Mouse (Mus musculus) layer of hippocampus, adult 2 months (tissue): ENCODE measurements around the gene Gm47959. TPM values are rescaled to one million over a fixed set of nuclear protein-coding genes. Genes with fewer than 3 reads are reported as not detected.

Source experiments
- DNase-seq, 2 experiments: peaks; one replicate each; pipeline ENCODE4 v3.0.0; 2022; ENCODE audit warnings: low spot score in 2 of 2
- H3K27ac ChIP-seq: fragments of 200-600 bp; 2 replicates; pipeline ENCODE4 v1.8.1; 2022
- H3K4me3 ChIP-seq: fragments of 200-600 bp; 2 replicates; pipeline ENCODE4 v1.8.1; 2022; ENCODE audit warnings: mild to moderate bottlenecking
- CTCF ChIP-seq: fragments of 200-600 bp; conservative IDR thresholded peaks from 2 replicates; pipeline ENCODE4 v1.8.1; 2022; ENCODE audit warnings: antibody characterized with exemption, mild to moderate bottlenecking, moderate library complexity
- total RNA-seq, 2 experiments: library from RNA; stranded (reverse); gene quantifications; 2 replicates each; pipeline ENCODE4 v1.2.3; 2021

Gene Gm47959
- total RNA-seq, 2 experiments from 2014 or later = not detected

DNA sequence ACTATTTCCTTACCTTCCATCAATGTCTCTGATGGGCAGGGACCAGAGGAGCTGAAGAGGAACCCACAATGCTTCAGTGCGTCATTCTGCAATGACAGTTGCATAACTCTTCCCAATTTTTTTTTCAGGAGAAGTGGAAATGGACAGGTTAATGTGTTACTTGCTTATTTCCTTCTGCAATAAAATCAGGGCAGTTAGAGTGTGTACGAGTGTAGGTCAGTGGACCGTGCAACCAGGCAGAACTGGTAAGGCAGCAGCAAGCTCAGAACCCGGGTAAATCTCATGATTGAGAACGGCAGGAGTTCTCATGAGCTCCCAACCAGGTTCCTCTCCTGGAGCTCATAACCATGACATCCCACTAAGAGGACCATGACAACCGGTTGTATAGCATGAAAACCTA, 8.3 kb upstream of the Gm47959 start:
- no peak for DNase-seq
- H3K4me3 ChIP-seq = no peak overlapping the region
- no peak overlapping the region for H3K27ac ChIP-seq
- no peak for TF ChIP-seq CTCF

DNA sequence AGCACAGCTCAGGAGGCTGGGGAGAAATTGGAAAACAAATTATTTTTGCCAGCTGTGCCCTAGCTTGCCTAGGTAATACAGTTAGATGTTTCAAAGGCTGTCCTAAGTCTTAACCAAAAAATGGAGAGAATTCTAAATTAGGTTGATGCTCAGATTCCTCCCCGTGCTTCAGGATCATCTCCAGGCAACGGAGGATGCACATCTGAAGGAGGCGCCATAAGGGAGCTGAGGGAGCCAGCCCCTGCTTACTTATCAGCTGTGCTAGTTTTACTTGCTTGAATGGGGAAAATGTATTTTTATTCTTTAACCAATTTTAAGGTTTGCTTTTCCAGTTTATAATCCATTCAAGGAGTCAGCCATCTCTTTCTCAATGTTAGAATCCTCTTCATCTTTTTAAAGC, 6.4 kb upstream of the Gm47959 start:
- Histone ChIP-seq H3K27ac (no peak overlapping the region), H3K4me3 (no peak overlapping the region)
- no peak for TF ChIP-seq CTCF
- no peak for DNase-seq

DNA sequence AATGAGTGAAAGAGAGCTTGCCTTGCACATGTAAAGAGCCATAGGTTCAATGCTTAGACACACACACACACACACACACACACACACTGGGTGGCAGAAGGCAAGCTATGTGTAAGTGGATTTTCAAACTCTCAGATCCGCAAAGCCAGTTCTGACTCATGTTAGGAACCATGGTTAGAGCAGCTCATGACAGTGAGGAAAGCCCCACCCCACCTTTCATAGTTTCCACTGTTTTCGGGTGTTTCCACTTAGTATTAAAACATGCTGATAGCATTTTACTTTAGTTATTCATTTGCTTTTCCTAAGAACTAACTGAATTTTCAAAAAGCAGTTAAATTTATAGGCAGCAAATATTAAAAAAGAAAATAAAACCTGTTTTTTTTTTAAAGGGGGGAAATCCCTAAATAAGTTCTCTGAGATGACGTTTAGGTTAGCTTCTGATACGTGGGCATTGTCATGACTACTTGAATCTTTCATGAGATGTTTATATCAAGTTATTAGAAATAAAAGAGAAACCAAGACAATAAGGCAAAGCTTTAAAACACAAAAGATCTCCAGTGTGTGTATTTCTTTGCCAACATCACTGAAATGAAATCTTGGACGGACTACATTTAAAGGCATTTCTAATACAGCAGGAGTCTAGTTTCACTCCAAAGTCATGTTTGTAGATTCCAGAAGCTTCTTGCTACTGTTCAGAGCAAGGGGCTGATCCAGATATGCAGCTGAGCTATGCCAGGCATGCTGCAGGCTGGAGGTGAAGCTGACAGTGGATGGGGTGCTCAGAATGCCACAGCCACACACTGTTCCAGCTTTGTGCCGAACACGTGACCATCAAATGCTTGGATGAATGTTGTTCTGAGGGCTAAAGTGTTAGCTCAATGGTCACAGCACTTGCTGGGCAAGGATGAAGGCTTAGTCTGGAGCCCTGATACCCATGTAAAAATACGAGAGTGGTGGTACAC, 6.2 kb downstream of the Gm47959 start:
- Histone ChIP-seq H3K27ac (no peak overlapping the region), H3K4me3 (no peak overlapping the region)
- no peak for TF ChIP-seq CTCF
- DNase-seq = no peak

DNA sequence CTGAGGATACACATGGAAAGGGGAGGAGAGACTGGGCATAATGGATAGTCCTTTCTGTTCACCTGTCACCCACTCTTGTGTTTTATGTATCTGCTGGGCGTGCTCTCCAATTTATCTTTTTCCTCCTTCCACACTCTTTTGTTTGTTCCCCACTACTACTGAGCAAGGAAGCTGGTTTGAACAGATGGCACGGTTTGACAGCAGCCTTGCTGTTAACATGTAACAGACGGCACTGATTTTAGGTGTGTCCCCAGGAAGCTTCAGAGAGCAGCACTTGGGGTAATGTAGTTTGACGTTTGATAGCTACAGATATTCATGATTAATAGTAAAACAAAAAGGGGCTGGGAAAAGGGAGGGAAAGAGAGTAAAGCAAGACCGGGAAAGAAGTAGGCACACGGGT, 7.1 kb downstream of the Gm47959 start:
- no peak overlapping the region for H3K4me3 ChIP-seq
- peak in 1 of 2 experiments; percentile 15 for DNase-seq
- no peak overlapping the region for H3K27ac ChIP-seq
- TF ChIP-seq CTCF = no peak

DNA sequence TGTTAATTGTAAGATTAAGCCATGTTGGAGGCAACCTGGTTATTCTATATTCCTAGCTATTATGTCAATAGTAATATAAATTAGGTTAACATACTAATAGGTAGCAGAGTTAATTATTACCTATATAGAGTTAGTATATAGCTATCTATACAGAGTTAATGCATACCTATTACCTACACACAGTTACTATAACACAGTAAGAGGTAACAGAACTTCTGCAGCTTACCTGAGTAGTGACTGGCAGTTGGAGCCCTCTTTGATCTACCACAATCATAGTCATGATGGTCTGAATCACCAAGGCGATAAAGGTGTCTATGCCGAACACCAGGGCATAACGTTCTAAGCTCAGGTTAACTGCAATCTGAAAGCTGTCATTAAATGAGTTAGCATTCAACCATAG, 14.1 kb downstream of the Gm47959 start:
- Histone ChIP-seq H3K4me3 (no peak overlapping the region), H3K27ac (no peak overlapping the region)
- TF ChIP-seq CTCF = no peak
- DNase-seq = no peak

DNA sequence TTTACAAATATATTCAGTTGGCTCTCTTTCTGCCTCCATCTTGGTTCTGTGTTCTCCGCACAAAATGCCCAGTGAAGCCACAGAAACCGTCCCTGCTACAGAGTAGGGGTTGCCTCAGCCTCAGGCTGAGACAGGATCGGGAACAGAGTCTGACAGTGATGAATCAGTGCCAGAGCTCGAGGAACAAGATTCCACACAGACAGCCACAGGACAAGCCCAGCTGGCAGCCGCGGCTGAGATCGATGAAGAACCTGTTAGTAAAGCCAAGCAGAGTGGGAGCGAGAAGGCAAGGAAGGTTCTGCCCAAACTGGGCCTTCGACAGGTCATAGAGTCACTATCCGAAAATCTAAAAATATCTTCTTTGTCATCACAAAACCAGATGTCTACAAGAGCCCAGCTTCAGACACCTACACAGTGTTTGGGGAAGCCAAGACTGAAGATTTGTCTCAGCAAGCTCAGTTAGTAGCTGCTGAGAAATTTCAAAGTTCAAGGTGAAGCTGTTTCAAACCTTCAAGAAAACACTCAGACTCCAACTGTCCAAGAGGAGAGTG, 15.1 kb downstream of the Gm47959 start:
- no peak for TF ChIP-seq CTCF
- H3K27ac ChIP-seq = no peak overlapping the region
- H3K4me3 ChIP-seq = no peak overlapping the region
- no peak for DNase-seq

DNA sequence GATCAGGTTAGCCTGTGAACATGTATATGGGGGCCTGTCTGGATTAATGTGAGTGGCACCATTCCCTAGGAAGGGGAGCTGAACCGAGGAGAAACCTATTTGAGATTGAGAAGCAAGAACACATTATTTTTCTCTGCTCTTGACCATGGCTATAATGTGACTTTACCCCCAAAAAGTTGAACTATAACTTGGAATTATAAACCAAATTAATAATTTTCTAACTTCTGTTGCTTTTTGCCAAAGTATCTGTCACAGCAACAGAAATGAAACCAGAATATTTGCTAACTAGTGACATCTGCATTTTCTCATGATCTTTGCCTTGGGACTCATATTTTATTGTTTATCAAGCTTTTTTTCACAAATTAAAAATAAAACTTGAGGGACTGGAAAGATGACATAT, 16.2 kb downstream of the Gm47959 start:
- TF ChIP-seq CTCF = no peak
- Histone ChIP-seq H3K4me3 (no peak overlapping the region), H3K27ac (no peak overlapping the region)
- no peak for DNase-seq

DNA sequence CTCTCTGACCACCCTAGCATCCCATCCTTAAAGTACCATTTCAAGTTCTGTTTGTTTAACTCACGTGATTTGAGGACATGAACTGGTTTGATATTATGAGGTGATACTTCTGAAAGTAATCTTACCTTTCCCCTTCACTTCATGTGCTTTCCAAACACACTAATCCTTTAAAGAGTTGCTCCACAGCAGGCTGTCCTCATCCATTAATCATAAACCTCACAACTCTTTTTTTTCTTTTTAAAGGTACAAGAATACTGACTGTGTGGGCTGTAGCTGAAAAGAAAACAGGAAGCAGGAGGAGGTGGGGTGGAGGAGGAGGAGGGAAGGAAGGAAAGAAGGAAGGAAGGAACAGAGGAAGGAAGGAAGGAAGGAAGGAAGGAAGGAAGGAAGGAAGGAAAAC, 31.6 kb downstream of the Gm47959 start:
- no peak for DNase-seq
- TF ChIP-seq CTCF = no peak
- Histone ChIP-seq H3K27ac (no peak overlapping the region), H3K4me3 (no peak overlapping the region)

DNA sequence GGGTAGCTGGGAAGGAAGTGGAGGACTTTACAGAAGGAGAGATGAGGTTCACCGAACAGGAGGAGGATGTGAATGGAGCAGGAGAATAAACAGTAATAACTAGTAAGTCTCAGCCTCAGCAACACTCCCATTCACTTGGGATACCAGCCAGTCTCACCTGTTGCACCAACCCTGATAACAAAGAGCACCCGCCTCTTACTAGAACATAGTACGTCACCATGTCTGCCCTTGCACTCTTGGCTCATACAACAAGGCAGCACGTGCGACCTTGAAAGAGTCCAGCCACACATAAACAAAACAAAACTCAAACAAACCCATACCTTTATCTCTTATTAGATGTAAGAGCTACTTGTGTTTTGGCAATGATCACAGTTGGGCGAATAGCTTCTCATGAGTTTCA, 32.2 kb downstream of the Gm47959 start:
- Histone ChIP-seq H3K27ac (no peak overlapping the region), H3K4me3 (no peak overlapping the region)
- DNase-seq = no peak
- no peak for TF ChIP-seq CTCF

DNA sequence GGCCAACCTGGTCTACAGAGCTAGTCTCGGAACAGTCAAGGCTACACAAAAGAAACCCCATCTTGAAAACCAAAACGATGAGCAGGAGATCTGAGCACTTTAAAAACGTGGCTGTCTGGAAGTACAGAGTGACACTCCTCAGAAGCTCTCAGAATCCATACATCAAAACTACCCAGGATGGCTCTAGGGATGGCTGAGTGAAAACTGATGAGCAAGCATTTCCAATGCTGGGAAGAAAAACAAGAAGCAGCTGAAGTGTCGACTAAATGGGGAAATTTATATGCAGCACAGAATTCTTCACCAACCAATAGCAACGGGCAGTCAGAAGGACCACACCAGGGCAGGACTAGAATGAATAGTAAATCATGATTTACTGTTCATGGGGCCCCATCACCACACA, 34.2 kb downstream of the Gm47959 start:
- no peak for DNase-seq
- TF ChIP-seq CTCF = no peak
- no peak overlapping the region for H3K4me3 ChIP-seq
- no peak overlapping the region for H3K27ac ChIP-seq

DNA sequence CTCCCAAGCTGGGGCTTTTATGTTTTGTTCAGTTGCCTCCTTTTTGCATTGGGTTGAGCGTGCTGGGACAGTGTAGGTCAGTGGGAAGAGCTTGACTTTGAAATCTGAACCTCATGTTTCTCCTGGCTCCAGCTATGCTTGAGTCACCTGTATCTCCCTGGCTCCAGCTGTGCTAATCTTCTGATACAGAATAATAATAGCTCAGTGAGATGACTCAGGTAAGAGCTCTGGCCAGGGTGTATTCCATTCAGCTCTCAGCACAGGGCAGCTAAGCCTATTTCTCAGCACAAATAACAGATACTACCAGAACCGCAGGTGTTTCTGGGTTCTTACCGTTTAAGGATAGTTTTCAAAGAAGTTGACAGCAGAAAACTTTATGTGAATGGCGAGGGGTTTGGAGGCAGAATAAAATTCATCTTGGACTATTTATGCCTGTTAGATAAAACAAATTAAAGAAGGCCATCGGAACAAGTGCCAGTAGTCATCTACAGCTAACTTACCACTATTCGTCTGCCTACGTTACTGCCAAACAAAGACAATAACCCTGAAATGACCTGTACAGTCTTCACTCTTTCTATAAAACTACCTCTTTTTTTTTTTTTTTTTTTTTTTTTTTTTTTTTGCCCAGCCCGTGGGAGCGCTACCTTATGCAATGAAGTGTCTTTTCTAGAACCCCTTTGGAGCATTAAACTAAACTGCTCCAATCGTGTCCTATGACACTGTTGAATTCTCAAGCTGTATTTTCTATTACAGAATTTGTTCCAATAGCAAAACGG, 36.7 kb downstream of the Gm47959 start:
- no peak for TF ChIP-seq CTCF
- no peak for DNase-seq
- H3K27ac ChIP-seq = peak overlapping the region; percentile 86
- H3K4me3 ChIP-seq = peak overlapping the region; percentile 48

DNA sequence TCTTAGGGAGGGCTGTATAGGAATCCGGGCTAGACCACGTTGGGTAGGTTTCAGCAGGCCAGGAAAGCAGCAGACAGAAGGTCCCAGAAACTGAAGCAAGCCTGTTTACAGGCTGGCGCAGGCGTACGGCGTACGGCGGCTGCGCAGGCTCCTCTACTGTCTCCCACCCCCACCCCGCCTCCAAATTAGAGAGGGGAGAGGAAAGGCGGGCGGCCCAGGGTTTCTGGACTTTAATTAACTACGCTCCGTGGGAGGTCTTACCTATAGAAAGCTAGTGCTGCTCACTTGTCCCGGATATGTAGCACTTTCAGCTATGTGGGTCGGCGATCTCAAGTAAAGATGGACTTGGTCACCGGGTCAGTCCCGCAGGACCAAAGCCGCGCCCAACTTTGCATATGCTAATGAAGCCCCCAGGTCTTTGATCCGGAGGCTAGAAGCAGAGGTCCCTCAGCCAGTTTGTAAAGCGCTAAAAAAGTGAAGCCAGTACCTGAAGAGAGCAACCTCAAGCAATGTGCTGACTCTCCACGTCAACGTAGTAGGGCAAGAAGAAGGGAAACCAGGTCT, 37.8 kb downstream of the Gm47959 start, which contains the start of gene Slc19a3:
Gene Slc19a3, minus strand, starts transcription at position 340 of the 564 bp plus-strand sequence.
- TF ChIP-seq CTCF = no peak
- Histone ChIP-seq H3K4me3 (peak within 1 kb of the TSS; percentile 48), H3K27ac (peak within 1 kb of the TSS; percentile 86)
- DNase-seq = peak; percentile 29 to 36

DNA sequence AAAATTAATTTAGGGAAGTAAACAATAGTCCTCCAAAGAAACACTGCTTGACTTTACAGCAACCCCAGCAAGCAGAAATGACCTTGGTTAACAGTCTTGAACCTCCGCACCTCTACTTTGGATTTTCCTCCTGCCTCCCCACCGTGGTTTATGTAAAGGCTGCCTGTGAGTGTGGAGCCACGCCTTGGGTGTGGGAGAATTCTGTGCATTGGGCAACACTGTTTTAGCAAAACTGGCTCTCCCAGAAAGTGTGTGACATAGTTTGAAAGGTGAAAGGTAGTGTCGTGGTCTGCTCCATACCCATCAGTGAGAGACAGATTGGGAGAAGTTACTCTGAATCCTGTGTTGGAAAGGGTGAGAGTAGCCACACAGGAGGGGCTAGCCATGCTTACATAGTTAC, 38.7 kb downstream of the Gm47959 start:
- H3K4me3 ChIP-seq = no peak overlapping the region
- no peak for TF ChIP-seq CTCF
- H3K27ac ChIP-seq = peak overlapping the region; percentile 86; the same call in 1 of the 2 replicates
- no peak for DNase-seq
